Mouse (Mus musculus): ENCODE data around the gene Olfr785. TPM values are rescaled to one million over a fixed set of nuclear protein-coding genes. Genes with fewer than 3 reads are reported as not detected.

Gene Olfr785
- not detected for polyA plus RNA-seq (2014; fragmentation: Illumina TruSeq; extraction: RNeasy Lipid Tissue Mini Kit (QIAGEN cat#74804); ENCODE audit: low read depth, low replicate concordance)

DNA sequence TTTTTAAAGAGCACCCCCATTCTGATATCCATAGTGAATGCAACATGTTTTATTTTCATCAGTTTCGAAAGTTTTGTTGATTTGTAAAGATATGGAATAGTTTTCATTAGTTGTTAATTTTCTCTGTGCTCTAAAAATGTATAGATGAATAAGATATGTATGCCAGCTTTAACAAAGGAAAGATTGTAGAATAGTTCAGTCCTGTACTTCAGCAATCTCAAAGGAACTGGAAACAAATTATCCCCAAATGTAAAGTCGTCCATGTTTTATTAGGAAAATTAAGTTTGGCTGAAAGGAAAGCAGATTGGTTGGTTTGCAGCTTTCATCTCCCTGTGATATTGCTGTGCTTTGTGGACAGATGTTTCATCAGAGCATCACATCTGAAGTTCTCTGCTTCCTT lies at the start of gene Olfr785:
Gene Olfr785, plus strand, starts transcription at position 301 of the 400 bp plus-strand sequence.

DNA sequence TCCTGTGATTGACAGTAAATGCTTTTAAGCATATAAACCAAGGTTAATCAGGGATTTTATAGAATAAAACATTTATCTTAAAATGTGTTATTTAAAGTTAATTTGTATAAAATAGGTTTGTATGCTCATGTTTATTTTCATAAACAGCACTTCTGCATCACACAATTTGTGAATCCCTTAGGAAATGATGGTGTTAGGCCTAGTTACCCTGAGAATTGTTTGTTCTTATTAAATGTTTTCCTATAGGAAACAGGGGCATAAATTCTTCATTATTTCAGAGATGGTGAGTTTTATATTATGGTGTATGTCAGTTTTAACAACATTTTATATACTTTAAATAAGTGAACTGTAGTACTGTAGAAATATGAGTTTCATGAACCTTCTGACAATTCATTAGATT lies 21.4 kb upstream of the Olfr785 start, which contains the start of gene Olfr784:
Gene Olfr784, plus strand, starts transcription at position 301 of the 400 bp plus-strand sequence.

DNA sequence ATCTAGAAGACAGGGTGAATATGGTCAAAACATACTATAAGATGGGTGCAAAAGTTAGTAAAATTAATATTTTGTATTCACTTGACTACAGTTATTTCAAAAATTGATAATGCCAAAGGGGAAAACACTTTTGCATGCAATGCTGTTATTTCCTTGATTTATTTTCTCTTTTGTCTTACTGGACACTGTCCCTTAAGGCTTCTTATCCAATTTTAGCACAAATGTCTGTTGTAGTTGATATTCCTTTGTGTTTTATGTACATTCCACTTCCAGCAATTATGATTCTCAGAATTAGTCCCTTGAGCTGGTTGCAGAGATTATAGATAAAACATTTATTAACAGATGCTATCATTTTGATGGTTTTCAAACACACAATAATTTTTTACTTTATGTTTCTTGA lies 21.8 kb downstream of the Olfr785 start, which contains the start of gene Olfr786:
Gene Olfr786, plus strand, starts transcription at position 301 of the 400 bp plus-strand sequence.

Other genes with a start within 250 kb of the Olfr785 start
- gene Olfr771, start 240.7 kb upstream of the Olfr785 start, polyA plus RNA-seq (2014; fragmentation: Illumina TruSeq; extraction: RNeasy Lipid Tissue Mini Kit (QIAGEN cat#74804); ENCODE audit: low read depth, low replicate concordance), result not detected
- not detected for gene Olfr772, start 227.5 kb upstream of the Olfr785 start, polyA plus RNA-seq (2014; fragmentation: Illumina TruSeq; extraction: RNeasy Lipid Tissue Mini Kit (QIAGEN cat#74804); ENCODE audit: low read depth, low replicate concordance)
- not detected for gene Olfr773, start 218.0 kb upstream of the Olfr785 start, polyA plus RNA-seq (2014; fragmentation: Illumina TruSeq; extraction: RNeasy Lipid Tissue Mini Kit (QIAGEN cat#74804); ENCODE audit: low read depth, low replicate concordance)
- gene Olfr774, start 169.2 kb upstream of the Olfr785 start, polyA plus RNA-seq (2014; fragmentation: Illumina TruSeq; extraction: RNeasy Lipid Tissue Mini Kit (QIAGEN cat#74804); ENCODE audit: low read depth, low replicate concordance), result not detected
- gene Olfr775, start 157.0 kb upstream of the Olfr785 start, polyA plus RNA-seq (2014; fragmentation: Illumina TruSeq; extraction: RNeasy Lipid Tissue Mini Kit (QIAGEN cat#74804); ENCODE audit: low read depth, low replicate concordance), result not detected
- not detected for gene Olfr776, start 146.3 kb upstream of the Olfr785 start, polyA plus RNA-seq (2014; fragmentation: Illumina TruSeq; extraction: RNeasy Lipid Tissue Mini Kit (QIAGEN cat#74804); ENCODE audit: low read depth, low replicate concordance)
- not detected for gene Olfr777, start 133.9 kb upstream of the Olfr785 start, polyA plus RNA-seq (2014; fragmentation: Illumina TruSeq; extraction: RNeasy Lipid Tissue Mini Kit (QIAGEN cat#74804); ENCODE audit: low read depth, low replicate concordance)
- not detected for gene Olfr780, start 87.3 kb upstream of the Olfr785 start, polyA plus RNA-seq (2014; fragmentation: Illumina TruSeq; extraction: RNeasy Lipid Tissue Mini Kit (QIAGEN cat#74804); ENCODE audit: low read depth, low replicate concordance)
- gene Olfr781, start 76.6 kb upstream of the Olfr785 start, polyA plus RNA-seq (2014; fragmentation: Illumina TruSeq; extraction: RNeasy Lipid Tissue Mini Kit (QIAGEN cat#74804); ENCODE audit: low read depth, low replicate concordance), result not detected
- not detected for gene Olfr782, start 56.6 kb upstream of the Olfr785 start, polyA plus RNA-seq (2014; fragmentation: Illumina TruSeq; extraction: RNeasy Lipid Tissue Mini Kit (QIAGEN cat#74804); ENCODE audit: low read depth, low replicate concordance)
- gene Olfr784, start 21.3 kb upstream of the Olfr785 start, polyA plus RNA-seq (2014; fragmentation: Illumina TruSeq; extraction: RNeasy Lipid Tissue Mini Kit (QIAGEN cat#74804); ENCODE audit: low read depth, low replicate concordance), result not detected
- not detected for gene Olfr786, start 21.9 kb downstream of the Olfr785 start, polyA plus RNA-seq (2014; fragmentation: Illumina TruSeq; extraction: RNeasy Lipid Tissue Mini Kit (QIAGEN cat#74804); ENCODE audit: low read depth, low replicate concordance)
- not detected for gene Olfr787, start 56.4 kb downstream of the Olfr785 start, polyA plus RNA-seq (2014; fragmentation: Illumina TruSeq; extraction: RNeasy Lipid Tissue Mini Kit (QIAGEN cat#74804); ENCODE audit: low read depth, low replicate concordance)
- gene Olfr788, start 65.6 kb downstream of the Olfr785 start, polyA plus RNA-seq (2014; fragmentation: Illumina TruSeq; extraction: RNeasy Lipid Tissue Mini Kit (QIAGEN cat#74804); ENCODE audit: low read depth, low replicate concordance), result not detected
- not detected for gene Olfr789, start 79.3 kb downstream of the Olfr785 start, polyA plus RNA-seq (2014; fragmentation: Illumina TruSeq; extraction: RNeasy Lipid Tissue Mini Kit (QIAGEN cat#74804); ENCODE audit: low read depth, low replicate concordance)
- not detected for gene Olfr790, start 93.1 kb downstream of the Olfr785 start, polyA plus RNA-seq (2014; fragmentation: Illumina TruSeq; extraction: RNeasy Lipid Tissue Mini Kit (QIAGEN cat#74804); ENCODE audit: low read depth, low replicate concordance)
- gene Olfr791, start 116.4 kb downstream of the Olfr785 start, polyA plus RNA-seq (2014; fragmentation: Illumina TruSeq; extraction: RNeasy Lipid Tissue Mini Kit (QIAGEN cat#74804); ENCODE audit: low read depth, low replicate concordance), result not detected
- gene Olfr792, start 133.7 kb downstream of the Olfr785 start, polyA plus RNA-seq (2014; fragmentation: Illumina TruSeq; extraction: RNeasy Lipid Tissue Mini Kit (QIAGEN cat#74804); ENCODE audit: low read depth, low replicate concordance), result not detected
- gene Olfr794, start 162.2 kb downstream of the Olfr785 start, polyA plus RNA-seq (2014; fragmentation: Illumina TruSeq; extraction: RNeasy Lipid Tissue Mini Kit (QIAGEN cat#74804); ENCODE audit: low read depth, low replicate concordance), result not detected
- not detected for gene Olfr796, start 207.1 kb downstream of the Olfr785 start, polyA plus RNA-seq (2014; fragmentation: Illumina TruSeq; extraction: RNeasy Lipid Tissue Mini Kit (QIAGEN cat#74804); ENCODE audit: low read depth, low replicate concordance)
- not detected for gene Olfr798, start 222.5 kb downstream of the Olfr785 start, polyA plus RNA-seq (2014; fragmentation: Illumina TruSeq; extraction: RNeasy Lipid Tissue Mini Kit (QIAGEN cat#74804); ENCODE audit: low read depth, low replicate concordance)
- gene Olfr799, start 232.1 kb downstream of the Olfr785 start, polyA plus RNA-seq (2014; fragmentation: Illumina TruSeq; extraction: RNeasy Lipid Tissue Mini Kit (QIAGEN cat#74804); ENCODE audit: low read depth, low replicate concordance), result not detected